Mouse (Mus musculus): Measurements from ENCODE around the gene Atp8a2.
A peak's percentile ranks its signal among the peaks of the same experiment; 100 is the strongest.
"Not testable (repeated sequence)": the region's sequence is repeated elsewhere in the genome, so short reads cannot be mapped to it uniquely, and the experiment has no call there.

The Atp8a2 gene

DNA sequence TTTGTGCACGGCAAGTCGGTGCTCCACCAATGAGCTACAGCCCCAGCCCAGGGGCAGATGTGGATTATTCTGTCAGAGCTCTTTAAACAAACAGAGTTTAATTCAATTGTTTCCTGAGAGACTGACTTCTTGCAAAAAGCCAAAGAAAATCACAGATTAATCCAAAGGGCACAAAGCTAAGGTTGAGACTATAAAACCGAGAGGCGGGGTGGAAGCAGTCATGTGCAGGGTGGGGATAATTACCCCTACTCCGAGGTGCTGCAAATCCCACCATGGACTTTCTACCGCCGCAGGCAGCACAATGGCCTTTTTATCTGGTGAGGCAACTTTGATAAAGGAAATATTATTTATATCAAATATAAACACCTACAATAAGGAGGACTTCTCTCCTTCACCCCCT, 580.2 kb downstream of the Atp8a2 start:
- DNase-seq (ENCODE audit: low read depth in 2 of 2, low spot score in 2 of 2): no peak

GRCm38 (mm10) chr14:59614149-59614548, 582.8 kb downstream of the Atp8a2 start:
- not testable (repeated sequence) for DNase-seq (ENCODE audit: low read depth in 2 of 2, low spot score in 2 of 2)

- DNase-seq (ENCODE audit: low read depth in 2 of 2, low spot score in 2 of 2): peak in 1 of 2 experiments; percentile 28
These were observed 583.9 kb downstream of the Atp8a2 start for GRCm38 (mm10) chr14:59612920-59613625.

DNA sequence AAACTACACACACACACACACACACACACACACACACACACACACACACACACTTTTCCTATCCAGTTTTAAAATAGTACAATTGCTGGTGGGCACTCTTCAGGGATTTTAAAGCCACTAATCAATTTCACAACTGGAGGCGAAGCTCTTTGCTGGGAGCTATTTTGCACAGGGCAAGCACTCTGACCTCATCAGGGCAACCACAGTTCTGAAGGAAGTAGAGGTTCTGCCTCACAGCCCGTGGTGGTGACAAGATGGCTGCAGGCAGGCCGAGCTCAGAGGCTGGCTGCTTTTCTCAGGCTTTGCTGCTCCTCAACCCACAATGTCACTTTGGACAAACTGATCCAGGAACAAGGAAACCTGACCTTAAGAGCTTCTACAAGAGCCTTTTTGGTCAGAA, 590.0 kb downstream of the Atp8a2 start:
- no peak for DNase-seq (ENCODE audit: low read depth in 2 of 2, low spot score in 2 of 2)

GRCm38 (mm10) chr14:59605671-59606353, 591.2 kb downstream of the Atp8a2 start:
- peak; percentile 52 to 78 for DNase-seq (ENCODE audit: low read depth in 2 of 2, low spot score in 2 of 2)

- DNase-seq (ENCODE audit: low read depth in 2 of 2, low spot score in 2 of 2): peak in 1 of 2 experiments; percentile 23
These were observed 592.9 kb downstream of the Atp8a2 start for GRCm38 (mm10) chr14:59604002-59604645.

DNA sequence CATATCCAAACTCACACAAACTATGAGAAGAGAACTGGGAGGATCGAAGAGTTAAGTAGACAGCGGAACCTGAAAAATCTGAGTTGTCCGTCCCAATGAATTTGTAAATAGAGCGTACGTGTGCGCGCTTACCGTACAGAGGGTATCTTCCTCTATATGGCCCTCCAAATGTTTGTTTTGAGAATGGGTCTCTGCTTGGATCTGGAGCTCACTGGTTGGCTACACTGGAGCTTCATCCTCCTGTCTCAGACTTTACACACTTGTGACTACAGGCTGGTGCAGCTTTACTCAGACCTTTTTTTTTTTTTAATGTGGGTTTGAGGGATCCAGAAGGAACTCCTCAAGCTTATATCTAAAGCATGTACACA, 598.7 kb downstream of the Atp8a2 start:
- DNase-seq (ENCODE audit: low read depth in 2 of 2, low spot score in 2 of 2): no peak

GRCm38 (mm10) chr14:59597398-59598259, 599.4 kb downstream of the Atp8a2 start, which contains the start of gene Cdadc1:
Cdadc1 (minus strand) TSS chr14:59597959.
- DNase-seq (ENCODE audit: low read depth in 2 of 2, low spot score in 2 of 2): peak; percentile 97 to 99

DNA sequence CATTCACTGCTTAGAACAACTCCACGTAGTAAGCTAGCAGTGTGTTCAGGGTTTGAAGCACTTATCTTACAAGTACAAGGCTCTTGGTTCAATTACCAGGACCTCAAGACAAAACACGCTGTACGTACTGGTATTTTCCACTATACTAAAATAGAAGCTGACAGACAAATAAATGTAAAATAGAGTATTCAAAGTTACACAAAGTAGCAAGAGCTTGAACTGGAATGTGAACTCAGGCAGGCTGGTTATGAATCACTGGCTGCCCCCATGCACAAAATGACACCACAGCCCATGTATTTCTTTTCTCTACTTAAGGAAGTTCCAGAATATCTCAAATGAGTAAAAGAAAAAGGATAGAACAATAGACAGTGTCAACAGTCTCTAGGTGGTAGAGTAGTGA, 602.0 kb downstream of the Atp8a2 start:
- DNase-seq (ENCODE audit: low read depth in 2 of 2, low spot score in 2 of 2): no peak

DNA sequence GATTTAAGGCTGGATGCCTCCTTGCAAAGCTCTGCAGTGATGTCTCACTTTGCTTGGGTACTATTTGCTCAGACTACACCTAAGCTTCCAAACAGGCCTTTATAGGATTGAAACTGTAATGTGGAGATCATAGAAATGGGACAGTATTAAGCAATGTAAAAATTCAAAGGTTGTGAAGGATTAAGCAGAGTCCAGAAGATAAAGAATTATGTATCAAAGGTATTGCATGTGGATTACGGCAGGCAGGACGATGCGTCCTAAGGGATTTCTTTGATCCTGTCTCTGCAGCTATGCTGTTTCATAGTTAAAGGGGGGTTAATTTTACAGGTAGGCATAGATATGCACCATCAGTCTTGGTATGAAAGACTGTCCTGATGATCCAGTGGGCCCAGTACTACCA, 604.4 kb downstream of the Atp8a2 start:
- DNase-seq (ENCODE audit: low read depth in 2 of 2, low spot score in 2 of 2): no peak

DNA sequence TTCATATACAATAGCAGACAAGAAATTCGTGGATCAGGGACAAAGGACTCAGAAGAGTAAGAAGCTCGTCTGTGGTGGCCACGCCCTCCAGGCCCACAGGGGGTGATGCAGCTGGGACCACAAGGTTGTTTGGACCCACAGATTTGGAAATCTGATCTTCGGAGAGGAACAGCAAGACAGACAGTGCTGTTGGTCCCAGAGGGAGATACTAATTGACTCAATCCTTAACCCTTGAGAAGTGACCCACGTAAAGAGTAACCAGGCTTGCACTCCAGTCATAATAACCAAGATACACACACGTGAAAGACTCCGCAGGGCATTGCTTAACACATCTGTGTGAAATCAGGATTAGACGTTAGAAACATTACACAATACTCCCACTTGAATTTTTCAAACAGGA, 605.1 kb downstream of the Atp8a2 start:
- DNase-seq (ENCODE audit: low read depth in 2 of 2, low spot score in 2 of 2): no peak

- DNase-seq (ENCODE audit: low read depth in 2 of 2, low spot score in 2 of 2): peak in 1 of 2 experiments; percentile 32
These were observed 606.4 kb downstream of the Atp8a2 start for GRCm38 (mm10) chr14:59590614-59591013.
